8 mouse cellular contexts compared by ENCODE assay signal in the genomic region with DNA sequence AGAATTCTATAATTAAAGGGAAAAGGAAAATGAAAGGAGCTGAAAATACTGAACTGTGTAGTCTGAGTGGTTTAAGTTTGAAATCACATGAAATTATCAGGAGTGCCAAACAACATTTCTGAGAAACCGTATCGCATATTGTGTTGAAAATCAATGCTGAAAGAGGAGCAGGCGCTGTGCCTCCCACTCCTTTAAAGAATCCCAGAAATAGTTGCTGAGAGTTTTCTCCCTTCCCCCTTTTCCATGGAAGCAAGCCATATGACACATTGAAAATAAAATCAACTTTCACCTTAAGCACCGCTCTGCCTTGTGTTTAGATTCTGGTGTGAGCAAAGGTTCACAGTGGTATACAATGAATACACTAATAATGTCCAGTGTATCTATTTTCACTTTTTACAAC. TPM values are rescaled to one million over a fixed set of nuclear protein-coding genes. Genes with fewer than 3 reads are reported as not detected.
DNase-seq lines count a peak whose midpoint lies in the region; ATAC-seq and TF ChIP-seq lines count a peak whose summit lies in the region.

No protein-coding gene starts in this region.

- no peaks in the 10 kb centered on the region for H3K4me1 ChIP-seq in lung, embryonic 14.5 days (ENCODE audit: insufficient read depth)
- H3K4me1 ChIP-seq in embryonic fibroblast, embryonic 13.5 days (ENCODE audit: control insufficient read depth, insufficient read depth, low read length), result peaks cover 5% of the 10 kb centered on the region
- H3K4me1 ChIP-seq in intestine, postnatal 0 days (replicated peaks; ENCODE audit: control insufficient read depth, insufficient read depth, low read length), result no peaks in the 10 kb centered on the region

- TF ChIP-seq POLR2A in embryonic fibroblast, embryonic 13.5 days (IDR thresholded peaks at IDR 0.05; ENCODE audit: low read depth, low read length), result peak; percentile 14; the same call in 1 of the 2 replicates

- H3K4me2 ChIP-seq in lung, embryonic 14.5 days, result peak overlapping the region; percentile 67
- peak overlapping the region; percentile 81 for H3K4me2 ChIP-seq in intestine, postnatal 0 days (replicated peaks; ENCODE audit: low read depth)

- H3K27ac ChIP-seq in lung, embryonic 14.5 days (ENCODE audit: low read depth), result no peak overlapping the region
- H3K27ac ChIP-seq in embryonic fibroblast, embryonic 13.5 days (ENCODE audit: insufficient read depth, low read length), result peak overlapping the region; percentile 67
- no peak overlapping the region for H3K27ac ChIP-seq in intestine, postnatal 0 days (ENCODE audit: low read depth, low read length)

- no peak for TF ChIP-seq CTCF in lung, embryonic 14.5 days (IDR thresholded peaks at IDR 0.05; ENCODE audit: low read depth)
- no peak for TF ChIP-seq CTCF in embryonic fibroblast, embryonic 13.5 days (IDR thresholded peaks at IDR 0.05; ENCODE audit: borderline replicate concordance, insufficient read depth, low read length)
- no peak for TF ChIP-seq CTCF in intestine, postnatal 0 days (IDR thresholded peaks at IDR 0.05; ENCODE audit: low read depth)

- H3K27me3 ChIP-seq in lung, embryonic 14.5 days (ENCODE audit: insufficient read depth, low read length), result no peaks in the 10 kb centered on the region
- H3K27me3 ChIP-seq in intestine, postnatal 0 days (replicated peaks; ENCODE audit: control insufficient read depth, insufficient read depth, low read length), result no peaks in the 10 kb centered on the region

- no peaks in the 10 kb centered on the region for H3K9me3 ChIP-seq in lung, embryonic 14.5 days (ENCODE audit: low read depth, low read length)
- no peaks in the 10 kb centered on the region for H3K9me3 ChIP-seq in intestine, postnatal 0 days (ENCODE audit: control insufficient read depth)

- intact Hi-C loops in left cerebral cortex, postnatal 36 days (cut with DNase I), result loop anchor here (5.0 kb wide), 2 partner anchors 356 to 446 kb away; no protein-coding TSS in a partner anchor

- no peak for ATAC-seq in lung, embryonic 14.5 days (ENCODE audit: insufficient read depth)
- ATAC-seq in intestine, postnatal 0 days, result no peak

- DNase-seq in lung, embryonic 14.5 days, result peak; percentile 12
- no peak for DNase-seq in lung, adult 18-20 months
- DNase-seq in retina, embryonic 14.5 days (ENCODE audit: low spot score), result peak; percentile 21
- no peak for DNase-seq in urinary bladder, adult 2 months (ENCODE audit: low spot score)
- no peak for DNase-seq in left cerebral cortex, postnatal 36 days (ENCODE audit: low spot score in 2 of 2)
- DNase-seq in adrenal gland, postnatal 4 days (ENCODE audit: low spot score in 2 of 2), result no peak

- H3K36me3 ChIP-seq in lung, embryonic 14.5 days (ENCODE audit: insufficient read depth), result no peaks in the 10 kb centered on the region
- no peaks in the 10 kb centered on the region for H3K36me3 ChIP-seq in intestine, postnatal 0 days (ENCODE audit: control insufficient read depth, insufficient read depth)

- peak overlapping the region; percentile 69; the same call in 1 of the 2 replicates for H3K9ac ChIP-seq in lung, embryonic 14.5 days
- no peak overlapping the region for H3K9ac ChIP-seq in intestine, postnatal 0 days (ENCODE audit: low read depth, low read length)

- peak overlapping the region; percentile 73 for H3K4me3 ChIP-seq in lung, embryonic 14.5 days (ENCODE audit: low read depth, low read length)
- H3K4me3 ChIP-seq in embryonic fibroblast, embryonic 13.5 days (ENCODE audit: insufficient read depth, low read length), result peak overlapping the region; percentile 62
- H3K4me3 ChIP-seq in intestine, postnatal 0 days (ENCODE audit: low read depth, low read length), result peak overlapping the region; percentile 86

- WGBS in lung, embryonic 14.5 days, result 6% methylated on average over 4 of the region's 4 CpGs
- WGBS in intestine, postnatal 0 days, result 5% methylated on average over 4 of the region's 4 CpGs

RNA-seq across cellular contexts. Expression of a gene that starts 1.1 kb away (rescaled TPM):
- 2.9 and 3.4 TPM in 2 replicates for polyA plus RNA-seq in lung, embryonic 14.5 days (2014; fragmentation: Nextera tagmentation; extraction: Ambion mirVana)
- 11.1 and 13.0 TPM in 2 replicates for polyA plus RNA-seq in embryonic fibroblast, embryonic 13.5 days (2011; ENCODE audit: insufficient read length, low read depth, missing spikeins)
- 1.0 TPM in 2 replicates for polyA plus RNA-seq in intestine, postnatal 0 days (2015; fragmentation: Nextera tagmentation; extraction: Ambion mirVana)
- polyA plus RNA-seq in urinary bladder, adult 2 months (2012; rRNA removed), result 12.9 and 14.0 TPM in 2 replicates
- 1 to 10 TPM; 4.5 to 4.6 TPM for total RNA-seq in left cerebral cortex, postnatal 36 days (2021)
- total RNA-seq in adrenal gland, postnatal 4 days (2021), result 10 to 100 TPM; 11.3 to 11.7 TPM

Comparison
In these comparisons a context has a peak if more than half of its experiments do, and no peak if none do; other contexts are left out.
1. DNase-seq: peak in lung, embryonic 14.5 days (single experiment) and retina, embryonic 14.5 days (single experiment); none in lung, adult 18-20 months (0 of 2), urinary bladder, adult 2 months (single experiment), left cerebral cortex, postnatal 36 days (0 of 2) and adrenal gland, postnatal 4 days (0 of 2).
2. Peak in every context shown above with its lines, with median percentiles within 50 percentile points of each other: H3K4me3 ChIP-seq.